Mouse (Mus musculus) testis, adult 2 months (tissue): ENCODE results near the gene Phf13.

ENCODE experiments used
- CTCF ChIP-seq: fragments of 200-500 bp; IDR thresholded peaks from 2 replicates; pipeline ENCODE4 v1.5.1; 2012; ENCODE audit warnings: low read depth, mild to moderate bottlenecking, inconsistent platforms, low read length, moderate library complexity; ENCODE audit not compliant: control insufficient read depth, insufficient read depth, insufficient replicate concordance
- POLR2A ChIP-seq: fragments of 200-500 bp; IDR thresholded peaks from 2 replicates; pipeline ENCODE4 v1.6.1; 2012; ENCODE audit warnings: low read depth, mild to moderate bottlenecking, inconsistent platforms, low read length, moderate library complexity; ENCODE audit not compliant: control insufficient read depth

DNA sequence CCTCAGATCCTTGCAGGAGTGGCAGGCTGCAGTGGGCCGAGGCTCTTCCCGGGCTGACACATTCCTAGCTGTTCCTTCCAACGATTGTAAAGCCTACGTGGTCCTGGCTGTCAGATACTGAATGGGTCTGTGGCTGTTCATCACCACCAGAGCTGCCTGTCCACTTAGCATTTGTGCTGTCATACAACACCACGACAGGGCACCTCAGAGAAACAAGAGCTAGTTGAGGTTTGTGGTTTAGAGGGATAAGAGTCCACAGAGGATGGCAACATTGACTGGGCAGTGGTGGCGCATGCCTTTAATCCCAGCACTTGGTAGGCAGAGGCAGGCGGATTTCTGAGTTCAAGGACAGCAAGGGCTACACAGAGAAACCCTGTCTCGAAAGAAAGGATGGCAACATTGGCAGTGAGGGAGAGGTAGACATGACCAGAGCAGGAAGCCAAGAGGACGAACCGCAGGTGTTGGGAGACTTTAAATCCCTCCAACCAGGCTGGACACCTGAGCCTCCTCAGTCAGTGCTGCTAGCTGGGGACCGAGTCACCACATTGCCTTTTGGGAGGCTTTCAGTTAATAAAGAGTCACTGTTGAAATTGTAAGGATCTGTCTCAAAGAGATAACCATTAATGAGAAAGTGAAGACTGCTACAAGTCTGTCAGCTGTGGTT lies 36.1 kb downstream of the Phf13 start:
- TF ChIP-seq POLR2A, result no peak
- no peak for TF ChIP-seq CTCF
